ENCODE assay signal across 12 mouse cellular contexts in the genomic region with DNA sequence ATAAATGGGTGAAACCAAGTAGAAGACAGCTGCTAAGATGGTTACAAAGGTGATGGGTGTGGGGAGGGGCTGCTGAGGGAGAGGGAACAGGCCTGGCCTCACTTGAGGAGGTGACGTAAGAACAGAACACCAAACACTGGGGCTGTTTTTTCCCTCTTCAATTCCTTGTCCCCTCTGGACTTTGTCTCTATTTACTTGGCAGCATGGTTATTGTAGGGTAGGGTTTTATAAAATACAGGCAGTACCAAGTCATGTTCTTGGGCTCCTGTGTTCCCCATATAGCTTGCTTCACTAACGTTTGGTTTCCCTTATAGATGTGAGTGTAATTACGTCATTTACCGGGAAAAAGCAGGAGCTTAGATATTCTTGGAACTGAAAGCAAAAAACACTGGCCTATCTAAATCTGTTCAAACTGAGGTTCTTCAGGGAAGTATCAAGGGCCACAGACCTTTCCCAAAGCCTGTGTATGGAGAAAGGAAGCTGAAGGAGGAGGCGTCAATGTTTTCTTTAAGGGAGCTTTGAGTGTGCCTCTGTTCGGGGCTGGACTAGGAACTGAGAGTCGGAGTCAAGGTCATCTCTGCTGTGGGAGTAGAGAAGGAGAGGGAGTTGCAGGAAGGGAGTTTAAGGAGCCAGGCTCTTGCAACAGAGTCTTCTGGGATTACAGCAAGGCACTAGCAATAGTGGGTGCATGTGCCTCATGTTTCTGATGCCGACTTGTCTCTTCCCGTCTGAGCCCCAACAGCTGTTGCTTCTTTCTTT.
A peak's percentile ranks its signal among the peaks of the same experiment; 100 is the strongest.
DNase-seq lines count a peak whose midpoint lies in the region; ATAC-seq and TF ChIP-seq lines count a peak whose summit lies in the region.
"Had no signal": no experiment of that assay in that cellular context is flagged by ENCODE, and none has a peak within 500 bp of the region (broad histone marks: within the 10 kb centered on the region; RNA-seq: fewer than 3 reads in every experiment).

No protein-coding gene starts in this region.

- no peaks in the 10 kb centered on the region for H3K9me3 ChIP-seq in kidney, embryonic 16.5 days (ENCODE audit: low read length)
- H3K9me3 ChIP-seq in liver, postnatal 0 days (ENCODE audit: low read length) = no peaks in the 10 kb centered on the region
- H3K9me3 ChIP-seq: hindbrain, embryonic 12.5 days; limb, embryonic 12.5 days had no signal

- TF ChIP-seq EP300 in liver, postnatal 0 days (IDR thresholded peaks at IDR 0.05; ENCODE audit: low read depth) = no peak

- WGBS in kidney, embryonic 16.5 days = 37% methylated on average over 9 of the region's 9 CpGs
- 20% methylated on average over 9 of the region's 9 CpGs for WGBS in large intestine, adult 2 months
- WGBS in liver, postnatal 0 days (ENCODE audit: insufficient replicate concordance) = 71% methylated on average over 9 of the region's 9 CpGs

- H3K9ac ChIP-seq in kidney, embryonic 16.5 days (replicated peaks; ENCODE audit: low read length) = no peak overlapping the region
- no peak overlapping the region for H3K9ac ChIP-seq in liver, postnatal 0 days (replicated peaks)
- H3K9ac ChIP-seq: hindbrain, embryonic 12.5 days; limb, embryonic 12.5 days had no signal

- no peaks in the 10 kb centered on the region for H3K4me1 ChIP-seq in kidney, embryonic 16.5 days (ENCODE audit: insufficient read depth, low read length)
- peaks cover 7% of the 10 kb centered on the region; the same call in 1 of the 2 replicates for H3K4me1 ChIP-seq in liver, postnatal 0 days (ENCODE audit: insufficient read depth)
- H3K4me1 ChIP-seq: hindbrain, embryonic 12.5 days; limb, embryonic 12.5 days had no signal

- no peak overlapping the region for H3K4me3 ChIP-seq in kidney, embryonic 16.5 days (ENCODE audit: low read length)
- no peak overlapping the region for H3K4me3 ChIP-seq in liver, postnatal 0 days (ENCODE audit: low read depth, low read length)
- H3K4me3 ChIP-seq: gastrocnemius, adult 2 months; hindbrain, embryonic 12.5 days; limb, embryonic 12.5 days had no signal

- no peak overlapping the region for H3K27ac ChIP-seq in kidney, embryonic 16.5 days (ENCODE audit: low read length)
- no peak overlapping the region for H3K27ac ChIP-seq in liver, postnatal 0 days (ENCODE audit: low read depth)
- H3K27ac ChIP-seq: gastrocnemius, adult 2 months; hindbrain, embryonic 12.5 days; limb, embryonic 12.5 days had no signal

- intact Hi-C loops in gastrocnemius, postnatal 36 days (cut with DNase I) = no loop called here

- no peak for TF ChIP-seq CTCF in liver, postnatal 0 days (IDR thresholded peaks at IDR 0.05; ENCODE audit: low read depth)

- H3K27me3 ChIP-seq in kidney, embryonic 16.5 days (ENCODE audit: insufficient read depth, low read length) = no peaks in the 10 kb centered on the region
- H3K27me3 ChIP-seq in liver, postnatal 0 days (ENCODE audit: insufficient read depth, low read length) = no peaks in the 10 kb centered on the region
- H3K27me3 ChIP-seq: hindbrain, embryonic 12.5 days; limb, embryonic 12.5 days had no signal

- no peak for DNase-seq in kidney, adult 8-10 months
- DNase-seq in ES-CJ7 (ENCODE audit: low read depth, low spot score) = peak; percentile 27
- DNase-seq in adipocyte (ENCODE audit: low spot score) = peak; percentile 22
- DNase-seq in large intestine, adult 2 months (ENCODE audit: low read depth, low spot score) = peak; percentile 86
- no peak for DNase-seq in retina, postnatal 1 day
- no peak for DNase-seq in gastrocnemius, postnatal 36 days
- DNase-seq in liver, postnatal 0 days = no peak
- DNase-seq: embryo, embryonic 11 days; gastrocnemius, adult 2 months had no signal

- H3K36me3 ChIP-seq in kidney, embryonic 16.5 days (ENCODE audit: insufficient read depth, low read length) = no peaks in the 10 kb centered on the region
- H3K36me3 ChIP-seq in liver, postnatal 0 days (replicated peaks; ENCODE audit: insufficient read depth, low read length) = no peaks in the 10 kb centered on the region
- H3K36me3 ChIP-seq: hindbrain, embryonic 12.5 days; limb, embryonic 12.5 days had no signal

- H3K4me2 ChIP-seq in kidney, embryonic 16.5 days (replicated peaks; ENCODE audit: low read depth, low read length) = no peak overlapping the region
- no peak overlapping the region for H3K4me2 ChIP-seq in liver, postnatal 0 days (ENCODE audit: low read depth, low read length)
- H3K4me2 ChIP-seq: hindbrain, embryonic 12.5 days; limb, embryonic 12.5 days had no signal

- ATAC-seq in kidney, embryonic 16.5 days (ENCODE audit: low FRiP score, low TSS enrichment) = peak; percentile 73
- no peak for ATAC-seq in liver, postnatal 0 days

Comparison
In these comparisons a context has a peak if more than half of its experiments do, and no peak if none do; other contexts are left out.
1. DNase-seq: peak in ES-CJ7 (single experiment), adipocyte (single experiment) and large intestine, adult 2 months (single experiment); none in kidney, adult 8-10 months (0 of 2), retina, postnatal 1 day (single experiment), gastrocnemius, postnatal 36 days (0 of 2) and liver, postnatal 0 days (single experiment).